Mouse (Mus musculus) lung, postnatal 0 days (tissue): ENCODE results near the gene Pbx3. TPM values are rescaled to one million over a fixed set of nuclear protein-coding genes. Genes with fewer than 3 reads are reported as not detected.

Source experiments
- ATAC-seq: fragments of 200-750 bp; cut with Nextera tagmentation; 2 replicates; pipeline ENCODE4 v1.8.0; 2017; ENCODE audit warnings: moderate library complexity
- DNase-seq: peaks from one replicate; pipeline ENCODE4 v3.0.0-alpha.2; 2016; ENCODE audit warnings: low spot score
- H3K27ac ChIP-seq: fragments of 300-500 bp; sonication (generic); 2 replicates; pipeline ENCODE4 v1.5.1; 2014; ENCODE audit warnings: antibody characterized with exemption, mild to moderate bottlenecking, low read length, mixed read lengths
- H3K27me3 ChIP-seq: fragments of 300-500 bp; sonication (generic); replicated peaks from 2 replicates; pipeline ENCODE4 v1.6.1; 2014; ENCODE audit warnings: low read length, mixed read lengths; ENCODE audit not compliant: insufficient read depth
- H3K36me3 ChIP-seq: fragments of 300-500 bp; sonication (generic); 2 replicates; pipeline ENCODE4 v1.6.1; 2014; ENCODE audit warnings: low read length, mixed read lengths; ENCODE audit not compliant: insufficient read depth
- H3K4me1 ChIP-seq: fragments of 300-500 bp; sonication (generic); 2 replicates; pipeline ENCODE4 v1.6.1; 2014; ENCODE audit warnings: antibody characterized with exemption, low read depth, low read length, mixed read lengths; ENCODE audit not compliant: insufficient read depth
- H3K4me2 ChIP-seq: fragments of 300-500 bp; sonication (generic); replicated peaks from 2 replicates; pipeline ENCODE4 v1.6.1; 2014; ENCODE audit warnings: low read depth, mild to moderate bottlenecking, low read length, moderate library complexity, mixed read lengths
- H3K4me3 ChIP-seq: fragments of 300-500 bp; sonication (generic); 2 replicates; pipeline ENCODE4 v1.5.1; 2014; ENCODE audit warnings: low read depth, low read length
- H3K9ac ChIP-seq: fragments of 300-500 bp; sonication (generic); replicated peaks from 2 replicates; pipeline ENCODE4 v1.6.1; 2014; ENCODE audit warnings: low read depth, mild to moderate bottlenecking
- H3K9me3 ChIP-seq: fragments of 300-500 bp; sonication (generic); 2 replicates; pipeline ENCODE4 v1.6.1; 2016; ENCODE audit warnings: low read length, mixed read lengths
- CTCF ChIP-seq: IDR thresholded peaks from 2 replicates; pipeline ENCODE4 v1.5.1; 2016; ENCODE audit warnings: antibody characterized with exemption, mild to moderate bottlenecking
- EP300 ChIP-seq: IDR thresholded peaks from 2 replicates; pipeline ENCODE4 v1.6.1; 2016; ENCODE audit warnings: antibody characterized with exemption, mild to moderate bottlenecking, control low read depth
- WGBS: fragments of 180-500 bp; shearing (Covaris S2); extraction: QIAGEN DNeasy Blood & Tissue Kit; methylation state at CpG from one replicate; pipeline ENCODE4 v1.1.7; 2014; 5-methylcytosine and 5-hydroxymethylcytosine counted together
- polyA plus RNA-seq: library from polyadenylated mRNA; unstranded; fragments of >200 nt; fragmentation: Nextera tagmentation; extraction: Ambion mirVana; gene quantifications from 2 replicates; pipeline ENCODE4 v1.2.1, GENCODE M21; 2015

The Pbx3 gene
- polyA plus RNA-seq, 1 experiment from 2014 or later, result 16.2 TPM

GRCm38 (mm10) chr2:34240885-34241284 lies 132.1 kb downstream of the Pbx3 start:
- peak; percentile 60 for DNase-seq
- Histone ChIP-seq H3K9me3 (no peaks in the 10 kb centered on the region), H3K27me3 (no peaks in the 10 kb centered on the region), H3K36me3 (no peaks in the 10 kb centered on the region), H3K4me1 (no peaks in the 10 kb centered on the region), H3K9ac (no peak overlapping the region), H3K27ac (no peak overlapping the region), H3K4me2 (no peak overlapping the region), H3K4me3 (no peak overlapping the region)
- TF ChIP-seq CTCF (no peak), EP300 (no peak)
- no peak; the same call in 1 of the 2 replicates for ATAC-seq

GRCm38 (mm10) chr2:34239315-34239858 lies 133.6 kb downstream of the Pbx3 start:
- Histone ChIP-seq H3K4me1 (no peaks in the 10 kb centered on the region), H3K27me3 (no peaks in the 10 kb centered on the region), H3K9ac (no peak overlapping the region), H3K36me3 (no peaks in the 10 kb centered on the region), H3K4me3 (no peak overlapping the region), H3K9me3 (no peaks in the 10 kb centered on the region), H3K4me2 (no peak overlapping the region), H3K27ac (no peak overlapping the region)
- ATAC-seq (no peak), DNase-seq (no peak)
- WGBS, result 89% methylated on average over 4 of the region's 4 CpGs
- TF ChIP-seq CTCF (no peak), EP300 (no peak)

- no peak for DNase-seq
- TF ChIP-seq CTCF (no peak), EP300 (no peak)
- 32% methylated on average over 8 of the region's 8 CpGs for WGBS
- Histone ChIP-seq H3K4me3 (no peak overlapping the region), H3K27ac (no peak overlapping the region), H3K9me3 (no peaks in the 10 kb centered on the region), H3K4me2 (no peak overlapping the region), H3K27me3 (no peaks in the 10 kb centered on the region), H3K9ac (no peak overlapping the region), H3K36me3 (no peaks in the 10 kb centered on the region), H3K4me1 (peaks cover 3% of the 10 kb centered on the region; the same call in 1 of the 2 replicates)
- no peak for ATAC-seq
Measured at GRCm38 (mm10) chr2:34235467-34236075, 137.4 kb downstream of the Pbx3 start.

DNA sequence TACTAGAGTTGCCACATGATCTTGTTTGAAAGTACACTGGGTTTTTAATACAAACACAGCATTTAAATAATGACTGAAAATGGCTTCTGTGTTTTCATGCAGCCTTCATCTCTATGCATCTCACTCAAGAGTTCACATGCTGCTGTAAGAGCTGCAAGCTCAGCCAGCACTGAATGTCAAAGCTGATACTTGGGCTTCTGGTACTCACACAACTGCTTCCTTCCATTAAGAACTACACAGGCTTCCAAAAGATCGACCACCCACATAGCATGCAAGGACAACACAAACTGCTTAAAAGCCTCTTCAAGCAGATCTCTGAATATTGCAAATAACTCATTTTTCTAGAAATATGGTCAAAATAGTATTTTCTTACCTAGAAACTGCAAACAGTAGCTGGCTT lies 138.7 kb downstream of the Pbx3 start:
- no peak for ATAC-seq
- Histone ChIP-seq H3K4me3 (no peak overlapping the region), H3K4me2 (no peak overlapping the region), H3K36me3 (no peaks in the 10 kb centered on the region), H3K9me3 (no peaks in the 10 kb centered on the region), H3K27me3 (no peaks in the 10 kb centered on the region), H3K4me1 (peaks cover 3% of the 10 kb centered on the region; the same call in 1 of the 2 replicates), H3K27ac (no peak overlapping the region), H3K9ac (no peak overlapping the region)
- WGBS, result 37% methylated on average over 1 of the region's 1 CpGs
- no peak for DNase-seq
- TF ChIP-seq CTCF (no peak), EP300 (no peak)

- Histone ChIP-seq H3K27ac (no peak overlapping the region), H3K9ac (no peak overlapping the region), H3K27me3 (no peaks in the 10 kb centered on the region), H3K4me2 (no peak overlapping the region), H3K4me1 (peaks cover 3% of the 10 kb centered on the region; the same call in 1 of the 2 replicates), H3K4me3 (no peak overlapping the region), H3K9me3 (no peaks in the 10 kb centered on the region), H3K36me3 (no peaks in the 10 kb centered on the region)
- TF ChIP-seq EP300 (no peak), CTCF (no peak)
- ATAC-seq, result no peak
- no peak for DNase-seq
- WGBS, result 85% methylated on average over 5 of the region's 5 CpGs
Measured at GRCm38 (mm10) chr2:34233271-34233670, 139.7 kb downstream of the Pbx3 start.

- no peak for DNase-seq
- TF ChIP-seq CTCF (no peak), EP300 (no peak)
- H3K9me3 ChIP-seq, result no peaks in the 10 kb centered on the region
- no peaks in the 10 kb centered on the region for H3K27me3 ChIP-seq
- H3K4me1 ChIP-seq, result peaks cover 3% of the 10 kb centered on the region; the same call in 1 of the 2 replicates
- no peak overlapping the region for H3K4me3 ChIP-seq
- 84% methylated on average over 4 of the region's 4 CpGs for WGBS
- ATAC-seq, result no peak
- H3K27ac ChIP-seq, result no peak overlapping the region
- no peak overlapping the region for H3K4me2 ChIP-seq
- H3K9ac ChIP-seq, result no peak overlapping the region
- no peaks in the 10 kb centered on the region for H3K36me3 ChIP-seq
Measured at GRCm38 (mm10) chr2:34227688-34228087, 145.3 kb downstream of the Pbx3 start.
